Mouse (Mus musculus): ENCODE measurements around the gene Spns2. TPM values are rescaled to one million over a fixed set of nuclear protein-coding genes. Genes with fewer than 3 reads are reported as not detected.

Gene Spns2
- polyA plus RNA-seq, 1 experiment = 11.4 TPM

DNA sequence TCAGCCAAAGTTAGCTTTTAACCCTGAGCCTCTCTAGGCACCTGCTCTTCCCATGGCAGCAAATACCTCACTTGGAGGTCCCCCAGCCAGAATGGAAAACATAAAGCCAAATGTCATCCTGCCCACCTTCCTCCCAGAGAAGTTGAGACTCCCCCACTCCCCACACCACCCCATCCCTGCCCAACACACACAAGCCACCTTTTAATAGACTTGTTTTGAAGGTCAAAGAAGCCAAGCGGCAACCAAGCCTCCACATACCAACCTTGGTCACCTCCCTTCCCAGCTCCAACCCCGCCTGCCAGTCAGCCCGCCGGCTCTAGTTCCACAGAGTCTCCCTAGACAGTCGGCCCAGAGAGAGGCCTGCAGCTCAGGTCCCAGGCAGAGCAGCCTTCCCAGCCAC lies 87.7 kb downstream of the Spns2 start:
- H3K27me3 ChIP-seq (ENCODE audit: control insufficient read depth, insufficient read depth, low read length) = no peaks in the 10 kb centered on the region
- no peak overlapping the region for H3K4me3 ChIP-seq (ENCODE audit: control insufficient read depth, low read depth, low read length)
- no peaks in the 10 kb centered on the region for H3K4me1 ChIP-seq (ENCODE audit: control insufficient read depth, insufficient read depth, low read length)
- H3K27ac ChIP-seq (ENCODE audit: control insufficient read depth, insufficient read depth, low read depth, low read length) = no peak overlapping the region
- TF ChIP-seq CTCF (IDR thresholded peaks at IDR 0.05; ENCODE audit: control insufficient read depth, insufficient read depth, insufficient replicate concordance, low read depth, low read length) = no peak
- no peaks in the 10 kb centered on the region for H3K36me3 ChIP-seq (ENCODE audit: control insufficient read depth, insufficient read depth, low read length)

Other genes with a start within 250 kb of the Spns2 start
- 34.1 and 37.6 TPM in 2 replicates for gene Slc13a5, start 222.7 kb downstream of the Spns2 start, polyA plus RNA-seq (2012; rRNA removed)
- gene Xaf1, start 188.3 kb downstream of the Spns2 start, polyA plus RNA-seq (2012; rRNA removed) = 1.4 and 2.3 TPM in 2 replicates
- 108 and 112 TPM in 2 replicates for gene Fbxo39, start 175.5 kb downstream of the Spns2 start, polyA plus RNA-seq (2012; rRNA removed)
- 184 and 205 TPM in 2 replicates for gene Tekt1, start 127.5 kb downstream of the Spns2 start, polyA plus RNA-seq (2012; rRNA removed)
- 2.1 and 2.5 TPM in 2 replicates for gene Smtnl2, start 78.2 kb downstream of the Spns2 start, polyA plus RNA-seq (2012; rRNA removed)
- 0.10 TPM in 2 replicates for gene Ggt6, start 54.4 kb downstream of the Spns2 start, polyA plus RNA-seq (2012; rRNA removed)
- 13.6 and 14.0 TPM in 2 replicates for gene Mybbp1a, start 48.5 kb downstream of the Spns2 start, polyA plus RNA-seq (2012; rRNA removed)
- 1.6 and 1.7 TPM in 2 replicates for gene Spns3, start 60.6 kb upstream of the Spns2 start, polyA plus RNA-seq (2012; rRNA removed)
- gene Ube2g1, start 117.4 kb upstream of the Spns2 start, polyA plus RNA-seq (2012; rRNA removed) = 3.9 and 4.1 TPM in 2 replicates
- 7.5 and 7.7 TPM in 2 replicates for gene Ankfy1, start 200.1 kb upstream of the Spns2 start, polyA plus RNA-seq (2012; rRNA removed)